Mouse (Mus musculus): ENCODE data around the gene Sec13. TPM values are rescaled to one million over a fixed set of nuclear protein-coding genes. Genes with fewer than 3 reads are reported as not detected.

Gene Sec13
- polyA plus RNA-seq, 1 experiment from 2014 or later = 237 TPM

DNA sequence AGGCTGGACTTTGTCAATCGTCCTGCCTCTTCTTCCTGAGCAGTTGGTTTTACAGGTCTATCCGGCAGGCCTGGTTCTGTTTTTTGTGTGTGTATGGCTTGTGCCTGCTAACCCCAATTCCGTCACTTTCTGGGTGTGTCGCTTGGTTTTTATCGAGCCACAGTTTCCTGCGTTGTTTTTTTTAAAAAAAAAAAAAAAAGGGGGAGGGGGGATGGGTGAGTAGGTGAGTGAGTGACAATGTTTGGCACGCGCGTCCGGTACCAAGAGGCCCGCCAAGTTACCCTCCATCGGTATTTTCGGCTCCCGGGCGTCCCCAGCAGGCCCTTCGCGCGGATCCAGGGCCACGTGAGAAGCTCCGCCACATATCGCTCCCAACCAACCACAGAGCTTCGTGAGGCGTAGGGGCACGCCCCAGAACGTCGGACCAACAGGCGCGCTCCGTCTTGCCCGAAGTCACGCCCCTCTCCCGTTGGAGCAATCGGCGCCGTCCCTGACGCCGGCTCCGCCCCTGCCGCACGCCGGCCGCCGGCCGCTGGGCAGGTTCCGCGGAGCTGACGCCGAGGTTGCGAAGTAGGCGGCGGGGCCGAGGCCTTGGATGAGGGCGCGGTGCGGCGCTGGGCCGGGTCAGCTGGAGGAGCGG lies 43.8 kb downstream of the Sec13 start, which contains the start of gene Tatdn2:
Gene Tatdn2, plus strand, starts transcription at position 469 of the 640 bp plus-strand sequence.
- WGBS = under 1% methylated on average over 58 of the region's 58 CpGs
- no peaks in the 10 kb centered on the region for H3K27me3 ChIP-seq

DNA sequence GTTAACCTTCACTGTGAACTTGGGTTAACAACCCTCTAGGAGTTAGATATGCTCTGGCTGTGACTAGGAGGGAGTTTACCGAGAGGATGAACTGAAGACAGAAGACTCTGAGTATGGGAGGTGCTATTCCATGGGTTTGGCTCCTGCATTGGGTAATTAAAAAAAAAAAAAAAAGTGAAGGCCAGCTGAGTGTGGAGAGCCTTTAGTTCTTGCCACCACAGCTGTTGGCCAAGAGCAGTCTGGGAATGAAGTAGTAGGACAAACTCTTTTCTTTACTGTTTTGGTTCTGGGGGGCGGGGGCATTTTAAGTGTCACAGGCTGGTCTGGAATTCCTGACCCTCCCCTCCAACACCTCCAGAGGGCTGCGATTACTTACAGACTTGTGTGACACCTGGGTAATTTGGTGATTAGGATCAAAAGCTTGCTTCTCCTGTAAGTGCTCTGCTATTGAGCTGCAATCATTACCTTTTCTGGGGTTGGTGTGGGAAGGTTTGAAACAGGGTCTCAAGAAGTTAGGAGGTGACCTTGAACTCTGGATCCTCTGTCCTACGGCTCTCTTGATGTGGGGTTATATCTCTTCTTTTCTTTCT lies 44.7 kb downstream of the Sec13 start:
- peak overlapping the region; percentile 86 for H3K4me2 ChIP-seq
- no peaks in the 10 kb centered on the region for H3K27me3 ChIP-seq
- no peak for ATAC-seq (ENCODE audit: low FRiP score)
- WGBS = 89% methylated on average over 4 of the region's 4 CpGs
- no peaks in the 10 kb centered on the region for H3K9me3 ChIP-seq
- H3K4me1 ChIP-seq = peaks cover 30% of the 10 kb centered on the region
- peaks cover 7% of the 10 kb centered on the region for H3K36me3 ChIP-seq (replicated peaks)
- peak overlapping the region; percentile 29; the same call in 1 of the 2 replicates for H3K9ac ChIP-seq
- peak overlapping the region; percentile 85; the same call in 1 of the 2 replicates for H3K4me3 ChIP-seq (replicated peaks)
- H3K27ac ChIP-seq = no peak overlapping the region

More for the DNA sequence above, 43.8 kb downstream of the Sec13 start, which contains the start of gene Tatdn2:
- ATAC-seq (ENCODE audit: low FRiP score) = peak; percentile 99
- Histone ChIP-seq H3K27ac (peak within 1 kb of the TSS; percentile 88), H3K4me2 (peak within 1 kb of the TSS; percentile 86), H3K4me1 (peaks cover 28% of the 10 kb centered on the region), H3K9me3 (no peaks in the 10 kb centered on the region), H3K9ac (peak within 1 kb of the TSS; percentile 73), H3K36me3 (replicated peaks) (peaks cover 15% of the 10 kb centered on the region), H3K4me3 (replicated peaks) (peak within 1 kb of the TSS; percentile 85)

DNA sequence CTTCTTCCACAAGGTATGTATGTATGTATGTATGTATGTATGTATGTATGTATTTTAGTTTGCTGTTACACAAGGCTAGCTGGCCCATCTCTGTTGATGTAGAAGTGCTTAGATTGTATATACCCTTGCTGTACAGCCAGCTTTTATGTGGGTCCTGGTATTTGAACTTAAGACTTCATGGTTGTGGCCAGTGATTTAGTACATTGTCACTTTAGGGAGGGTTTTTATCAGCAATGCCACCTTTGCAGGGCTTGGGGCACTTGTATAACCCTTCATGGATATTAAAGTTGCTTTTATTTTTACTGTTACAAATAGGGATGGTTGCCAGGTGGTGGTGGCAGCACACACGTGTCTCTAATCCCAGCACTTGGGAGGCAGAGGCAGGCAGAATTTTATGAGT lies 45.3 kb downstream of the Sec13 start:
- no peak overlapping the region for H3K4me2 ChIP-seq
- no peak overlapping the region for H3K4me3 ChIP-seq (replicated peaks)
- no peaks in the 10 kb centered on the region for H3K9me3 ChIP-seq
- no peaks in the 10 kb centered on the region for H3K27me3 ChIP-seq
- WGBS = 83% methylated on average over 1 of the region's 1 CpGs
- H3K27ac ChIP-seq = no peak overlapping the region
- peaks cover 36% of the 10 kb centered on the region for H3K4me1 ChIP-seq
- H3K9ac ChIP-seq = no peak overlapping the region
- no peak for ATAC-seq (ENCODE audit: low FRiP score)
- peaks cover 4% of the 10 kb centered on the region for H3K36me3 ChIP-seq (replicated peaks)

DNA sequence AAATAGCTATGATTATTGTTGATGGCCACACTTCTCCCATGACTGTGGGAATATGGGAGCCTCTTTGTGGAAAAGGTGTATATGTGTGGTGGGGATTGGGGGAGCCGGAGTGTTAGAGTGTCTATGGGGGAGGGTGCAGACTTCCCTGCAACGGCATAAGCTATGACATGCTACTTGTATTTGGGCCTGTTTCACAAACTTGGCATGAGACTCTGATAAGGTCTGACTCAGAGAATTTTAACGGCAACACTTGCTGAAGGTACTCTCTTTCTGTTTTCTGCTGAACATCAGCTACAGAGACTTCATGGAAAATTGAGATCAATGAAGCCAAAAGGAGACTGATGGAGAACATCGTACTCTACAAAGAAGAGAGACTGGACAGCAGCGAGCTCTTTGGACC lies 47.2 kb downstream of the Sec13 start:
- no peak for ATAC-seq (ENCODE audit: low FRiP score)
- Histone ChIP-seq H3K36me3 (replicated peaks) (no peaks in the 10 kb centered on the region), H3K27ac (no peak overlapping the region), H3K9ac (no peak overlapping the region), H3K4me1 (peaks cover 30% of the 10 kb centered on the region), H3K27me3 (no peaks in the 10 kb centered on the region), H3K4me2 (no peak overlapping the region), H3K4me3 (replicated peaks) (no peak overlapping the region), H3K9me3 (no peaks in the 10 kb centered on the region)
- 89% methylated on average over 5 of the region's 5 CpGs for WGBS

DNA sequence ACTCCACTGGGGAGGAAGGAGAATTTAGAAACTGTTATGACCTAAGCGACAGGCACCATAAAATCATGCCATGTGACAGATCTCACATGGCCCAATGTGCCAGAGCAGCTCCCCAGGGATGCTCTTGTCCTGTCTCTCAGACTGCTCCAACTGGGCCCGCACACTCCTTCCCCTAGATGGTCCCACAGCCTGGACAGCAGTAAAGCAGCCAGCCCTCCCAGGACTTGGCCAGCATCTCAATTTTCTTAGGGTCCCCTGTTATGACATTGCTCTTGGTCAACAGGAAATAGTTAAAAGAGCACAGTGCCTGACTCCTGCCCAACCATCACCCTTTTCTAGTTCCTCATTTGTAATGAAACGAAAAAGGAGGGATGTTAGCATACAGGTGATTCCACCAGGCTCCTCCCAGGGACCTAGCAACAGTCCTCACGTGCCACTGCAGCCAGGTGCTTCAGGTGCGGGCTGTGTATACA lies 47.8 kb downstream of the Sec13 start:
- Histone ChIP-seq H3K27me3 (no peaks in the 10 kb centered on the region), H3K36me3 (replicated peaks) (no peaks in the 10 kb centered on the region), H3K27ac (no peak overlapping the region), H3K4me1 (peaks cover 23% of the 10 kb centered on the region), H3K9ac (no peak overlapping the region), H3K4me2 (no peak overlapping the region), H3K4me3 (replicated peaks) (no peak overlapping the region), H3K9me3 (no peaks in the 10 kb centered on the region)
- 77% methylated on average over 5 of the region's 5 CpGs for WGBS
- no peak for ATAC-seq (ENCODE audit: low FRiP score)

DNA sequence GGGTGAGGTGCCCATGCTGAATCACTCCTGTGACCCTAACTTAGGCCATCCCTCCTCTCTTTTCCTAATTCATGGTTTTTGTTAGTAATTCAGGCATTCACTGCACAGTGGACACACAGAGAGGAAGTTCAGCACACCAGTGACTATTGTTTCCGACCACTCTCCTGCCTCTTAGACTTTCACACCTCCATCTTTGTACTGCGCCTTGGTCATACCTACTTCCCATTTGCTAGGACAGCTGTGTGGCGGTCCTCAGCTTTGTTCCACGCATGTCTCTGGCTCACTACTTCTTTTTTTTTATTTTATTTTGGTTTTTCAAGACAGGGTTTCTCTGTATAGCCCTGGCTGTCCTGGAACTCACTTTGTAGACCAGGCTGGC lies 49.5 kb downstream of the Sec13 start:
- 86% methylated on average over 4 of the region's 4 CpGs for WGBS
- Histone ChIP-seq H3K9me3 (no peaks in the 10 kb centered on the region), H3K4me3 (replicated peaks) (no peak overlapping the region), H3K9ac (no peak overlapping the region), H3K36me3 (replicated peaks) (no peaks in the 10 kb centered on the region), H3K27ac (no peak overlapping the region), H3K4me2 (peak overlapping the region; percentile 19; the same call in 1 of the 2 replicates), H3K4me1 (peaks cover 16% of the 10 kb centered on the region), H3K27me3 (no peaks in the 10 kb centered on the region)
- ATAC-seq (ENCODE audit: low FRiP score) = no peak

DNA sequence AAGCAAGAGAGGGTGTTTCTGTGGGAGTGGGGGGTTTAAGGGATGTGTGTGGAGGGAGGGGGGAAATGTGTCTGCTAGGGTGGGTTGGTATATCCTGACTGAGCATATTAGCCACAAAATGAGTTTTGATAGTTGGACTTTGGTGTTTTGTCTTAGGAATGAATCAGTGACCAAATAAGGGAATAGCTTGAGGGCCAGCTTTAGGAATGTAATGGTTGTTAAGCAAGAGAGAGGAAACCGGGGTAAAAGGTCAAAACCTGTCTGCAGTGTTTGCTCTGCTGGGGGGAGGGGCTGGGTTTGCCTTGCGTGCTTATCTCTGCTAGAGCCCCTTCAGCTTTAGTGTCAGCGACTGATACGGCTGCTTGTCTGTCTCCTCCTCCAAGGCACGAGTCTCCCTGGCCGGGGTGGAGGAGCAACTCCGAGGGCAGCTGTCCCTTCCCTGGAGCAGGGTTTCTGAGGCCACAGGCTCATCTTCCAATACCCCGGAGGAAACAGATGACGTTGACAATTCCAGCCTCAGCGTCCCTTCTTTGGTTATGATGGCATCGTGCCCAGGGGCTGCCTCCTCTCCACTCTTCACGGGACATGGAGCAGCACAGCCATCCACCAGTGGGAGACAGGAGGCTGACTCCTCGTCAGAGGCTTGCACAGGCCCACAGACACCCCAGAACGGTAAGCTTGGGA lies 50.0 kb downstream of the Sec13 start:
- Histone ChIP-seq H3K4me2 (peak overlapping the region; percentile 19; the same call in 1 of the 2 replicates), H3K36me3 (replicated peaks) (no peaks in the 10 kb centered on the region), H3K27me3 (no peaks in the 10 kb centered on the region), H3K9ac (no peak overlapping the region), H3K9me3 (no peaks in the 10 kb centered on the region), H3K27ac (no peak overlapping the region), H3K4me3 (replicated peaks) (no peak overlapping the region), H3K4me1 (peaks cover 14% of the 10 kb centered on the region)
- 18% methylated on average over 14 of the region's 14 CpGs for WGBS
- no peak for ATAC-seq (ENCODE audit: low FRiP score)

DNA sequence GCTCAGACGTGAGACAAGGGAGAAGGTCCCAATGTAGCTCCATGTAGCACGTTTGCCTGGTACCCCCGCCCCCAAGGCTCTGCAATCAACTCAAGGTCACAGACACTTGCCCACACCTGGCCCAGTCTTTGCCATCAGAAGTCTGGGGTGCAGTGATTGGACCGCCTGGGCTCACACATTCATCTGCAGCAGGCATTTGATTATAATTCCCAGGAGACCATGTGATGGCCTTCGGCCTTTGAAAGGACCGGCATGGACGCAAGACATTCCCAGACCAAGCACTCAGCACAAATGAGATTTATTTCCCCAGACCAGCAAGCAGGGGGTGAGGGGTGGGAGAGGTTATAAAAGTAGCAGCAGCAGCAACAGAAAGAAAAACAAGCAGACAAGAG lies 50.5 kb downstream of the Sec13 start:
- H3K36me3 ChIP-seq (replicated peaks) = no peaks in the 10 kb centered on the region
- 40% methylated on average over 7 of the region's 7 CpGs for WGBS
- H3K9me3 ChIP-seq = no peaks in the 10 kb centered on the region
- 0 out of 2 replicates have a peak overlapping the region, but pooled peaks have one; percentile 19 for H3K4me2 ChIP-seq
- H3K4me3 ChIP-seq (replicated peaks) = no peak overlapping the region
- no peak overlapping the region for H3K9ac ChIP-seq
- H3K27me3 ChIP-seq = no peaks in the 10 kb centered on the region
- peaks cover 14% of the 10 kb centered on the region for H3K4me1 ChIP-seq
- ATAC-seq (ENCODE audit: low FRiP score) = no peak
- no peak overlapping the region for H3K27ac ChIP-seq

DNA sequence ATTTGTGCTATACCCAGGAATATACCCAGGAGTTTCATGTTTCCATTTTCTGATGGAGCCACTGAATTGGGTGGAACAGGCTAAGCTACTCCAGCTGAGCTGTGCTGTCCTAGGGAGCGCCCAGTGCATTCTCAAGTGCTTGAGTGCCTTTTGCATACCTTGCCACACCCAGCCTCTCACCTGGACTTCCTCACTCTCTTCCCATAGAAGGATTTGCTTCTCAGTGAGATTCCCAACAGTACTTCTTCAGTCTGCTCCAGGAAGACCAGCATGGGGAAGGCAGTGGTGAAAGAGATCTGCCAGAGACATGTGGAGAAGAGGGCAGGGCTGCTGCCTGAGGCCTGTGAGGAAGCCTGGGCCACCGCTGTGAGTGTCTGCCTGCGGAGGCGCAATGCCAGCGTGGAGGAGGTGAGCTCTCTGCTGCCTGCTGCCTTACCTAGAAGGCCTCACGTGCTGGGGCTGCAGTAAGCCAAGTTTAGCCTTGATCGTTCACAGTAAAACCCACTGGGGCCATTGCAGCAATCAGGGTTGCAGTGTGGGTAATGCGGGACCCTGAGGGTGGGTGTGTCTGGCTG lies 53.9 kb downstream of the Sec13 start:
- H3K4me3 ChIP-seq (replicated peaks) = no peak overlapping the region
- H3K27me3 ChIP-seq = no peaks in the 10 kb centered on the region
- peaks cover 14% of the 10 kb centered on the region for H3K4me1 ChIP-seq
- no peaks in the 10 kb centered on the region for H3K9me3 ChIP-seq
- no peaks in the 10 kb centered on the region for H3K36me3 ChIP-seq (replicated peaks)
- ATAC-seq (ENCODE audit: low FRiP score) = no peak
- H3K9ac ChIP-seq = no peak overlapping the region
- 46% methylated on average over 8 of the region's 8 CpGs for WGBS
- no peak overlapping the region for H3K4me2 ChIP-seq
- no peak overlapping the region for H3K27ac ChIP-seq

DNA sequence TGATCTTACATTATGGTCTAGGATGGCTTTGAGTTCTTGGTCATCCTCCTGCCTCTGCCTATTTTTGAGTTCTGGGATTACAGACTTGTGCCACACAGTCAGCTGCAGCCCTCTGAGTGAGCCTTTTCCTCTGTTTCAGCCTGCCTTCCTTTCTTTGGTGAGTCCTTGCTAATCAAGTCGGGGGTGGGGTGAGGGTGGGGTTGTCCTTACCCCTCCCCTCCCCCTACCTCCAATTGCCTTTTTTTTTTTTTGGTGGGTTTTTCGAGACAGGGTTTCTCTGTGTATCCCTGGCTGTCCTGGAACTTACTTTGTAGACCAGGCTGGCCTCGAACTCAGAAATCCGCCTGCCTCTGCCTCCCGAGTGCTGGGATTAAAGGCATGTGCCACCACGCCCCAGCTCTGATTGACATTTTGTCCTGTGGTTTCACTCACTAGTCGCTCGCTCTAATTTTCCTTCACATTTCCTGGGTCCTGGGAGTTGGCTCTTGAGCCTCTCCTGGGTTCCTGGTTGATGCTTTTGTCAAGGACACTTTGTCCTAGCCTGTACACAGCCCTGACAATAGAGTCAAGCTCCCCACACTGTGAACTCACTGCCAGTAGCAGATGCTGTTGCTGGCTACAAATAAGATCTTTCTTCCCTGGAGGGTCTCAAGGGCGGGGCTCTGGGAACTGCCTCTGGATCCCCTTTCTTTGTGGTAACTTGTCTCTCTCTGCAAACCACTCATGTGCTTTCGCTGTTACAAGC lies 57.3 kb downstream of the Sec13 start:
- no peak for ATAC-seq (ENCODE audit: low FRiP score)
- H3K4me3 ChIP-seq (replicated peaks) = no peak overlapping the region
- H3K4me1 ChIP-seq = no peaks in the 10 kb centered on the region
- no peak overlapping the region for H3K27ac ChIP-seq
- H3K9ac ChIP-seq = no peak overlapping the region
- H3K4me2 ChIP-seq = no peak overlapping the region
- no peaks in the 10 kb centered on the region for H3K36me3 ChIP-seq (replicated peaks)
- WGBS = 83% methylated on average over 10 of the region's 10 CpGs
- no peaks in the 10 kb centered on the region for H3K27me3 ChIP-seq
- no peaks in the 10 kb centered on the region for H3K9me3 ChIP-seq

DNA sequence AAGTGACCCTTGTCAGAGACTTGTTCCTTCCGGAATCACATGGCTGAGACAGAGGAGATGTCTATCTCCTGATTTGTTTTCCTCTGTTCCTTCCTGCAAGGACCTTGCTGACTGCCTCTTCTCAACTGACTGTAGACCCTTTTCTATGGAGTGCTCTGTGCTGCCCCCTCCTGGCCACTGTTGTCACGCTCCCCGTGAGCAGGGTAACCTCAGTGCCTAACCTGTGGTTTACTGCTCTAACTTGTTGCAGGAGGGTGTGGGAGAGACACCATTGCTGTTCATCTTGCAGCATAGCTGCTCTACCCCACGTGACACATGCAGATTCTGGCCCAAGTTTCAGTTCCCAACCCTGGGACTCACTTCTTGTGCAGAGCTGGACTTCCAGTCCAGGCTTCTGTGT lies 59.3 kb downstream of the Sec13 start:
- no peaks in the 10 kb centered on the region for H3K36me3 ChIP-seq (replicated peaks)
- ATAC-seq (ENCODE audit: low FRiP score) = peak; percentile 14; the same call in 1 of the 2 replicates

More for the DNA sequence above, 59.3 kb downstream of the Sec13 start:
- Histone ChIP-seq H3K4me1 (no peaks in the 10 kb centered on the region), H3K4me2 (no peak overlapping the region), H3K27ac (no peak overlapping the region), H3K9me3 (no peaks in the 10 kb centered on the region), H3K27me3 (no peaks in the 10 kb centered on the region), H3K9ac (no peak overlapping the region), H3K4me3 (replicated peaks) (no peak overlapping the region)
- WGBS = 15% methylated on average over 4 of the region's 4 CpGs

All from forebrain, embryonic 12.5 days (tissue).